Mouse (Mus musculus) hindbrain, embryonic 15.5 days (tissue): ENCODE measurements around the gene Fam71a. TPM values are rescaled to one million over a fixed set of nuclear protein-coding genes. Genes with fewer than 3 reads are reported as not detected.

Experiments used
- ATAC-seq: fragments of 200-750 bp; cut with Nextera tagmentation; 2 replicates; pipeline ENCODE4 v1.8.0; 2017; ENCODE audit warnings: low read depth, moderate number of reproducible peaks, moderate TSS enrichment; ENCODE audit not compliant: low FRiP score
- H3K27ac ChIP-seq: fragments of 300-500 bp; sonication (generic); replicated peaks from 2 replicates; pipeline ENCODE4 v1.5.1; 2015; ENCODE audit warnings: mild to moderate bottlenecking, inconsistent platforms
- H3K27me3 ChIP-seq: fragments of 300-500 bp; sonication (generic); 2 replicates; pipeline ENCODE4 v1.6.1; 2015; ENCODE audit warnings: control low read depth, inconsistent platforms
- H3K36me3 ChIP-seq: fragments of 300-500 bp; sonication (generic); 2 replicates; pipeline ENCODE4 v1.6.1; 2015; ENCODE audit warnings: control low read depth, inconsistent platforms
- H3K4me1 ChIP-seq: fragments of 300-500 bp; sonication (generic); replicated peaks from 2 replicates; pipeline ENCODE4 v1.6.1; 2015; ENCODE audit warnings: control low read depth, inconsistent platforms
- H3K4me2 ChIP-seq: fragments of 300-500 bp; sonication (generic); 2 replicates; pipeline ENCODE4 v1.6.1; 2015; ENCODE audit warnings: moderate library complexity, mild to moderate bottlenecking, inconsistent platforms
- H3K4me3 ChIP-seq: fragments of 300-500 bp; sonication (generic); 2 replicates; pipeline ENCODE4 v1.5.1; 2015; ENCODE audit warnings: mild to moderate bottlenecking, inconsistent platforms
- H3K9ac ChIP-seq: fragments of 300-500 bp; sonication (generic); 2 replicates; pipeline ENCODE4 v1.6.1; 2015; ENCODE audit warnings: inconsistent platforms
- H3K9me3 ChIP-seq: fragments of 300-500 bp; sonication (generic); 2 replicates; pipeline ENCODE4 v1.6.1; 2016; ENCODE audit warnings: control low read depth, inconsistent platforms
- WGBS: fragments of 180-500 bp; shearing (Covaris S2); methylation state at CpG from one replicate; pipeline ENCODE4 v1.1.7; 2015; 5-methylcytosine and 5-hydroxymethylcytosine counted together
- polyA plus RNA-seq: library from polyadenylated mRNA; unstranded; fragments of >200 nt; fragmentation: Nextera tagmentation; extraction: Ambion mirVana; gene quantifications from 2 replicates; pipeline ENCODE4 v1.2.1, GENCODE M21; 2015

The Fam71a gene
- polyA plus RNA-seq, 1 experiment from 2014 or later = not detected

DNA sequence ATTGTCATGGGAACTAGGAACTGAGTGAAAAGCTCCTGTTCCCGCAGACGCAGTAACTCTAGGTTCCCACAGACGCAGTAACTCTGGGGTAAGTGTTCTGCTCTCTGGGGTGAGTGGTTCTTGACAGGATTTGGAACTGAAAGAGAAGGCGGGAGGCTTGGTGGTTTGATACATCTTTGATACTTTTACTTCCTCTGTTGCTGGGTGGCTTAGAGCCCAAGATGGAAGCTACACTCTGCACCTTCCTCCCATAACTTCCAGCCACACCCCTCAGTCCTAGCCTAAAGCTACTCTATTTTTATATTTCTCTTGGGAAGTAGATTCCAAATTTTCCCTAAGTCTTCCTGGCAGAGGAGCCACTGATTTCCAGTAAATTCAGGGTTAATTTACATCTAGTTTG lies 26.2 kb downstream of the Fam71a start:
- no peak for ATAC-seq
- Histone ChIP-seq H3K9ac (no peak overlapping the region), H3K4me3 (no peak overlapping the region), H3K4me1 (no peaks in the 10 kb centered on the region), H3K4me2 (no peak overlapping the region), H3K27ac (no peak overlapping the region), H3K9me3 (no peaks in the 10 kb centered on the region), H3K27me3 (no peaks in the 10 kb centered on the region), H3K36me3 (no peaks in the 10 kb centered on the region)
- WGBS = 88% methylated on average over 4 of the region's 4 CpGs

DNA sequence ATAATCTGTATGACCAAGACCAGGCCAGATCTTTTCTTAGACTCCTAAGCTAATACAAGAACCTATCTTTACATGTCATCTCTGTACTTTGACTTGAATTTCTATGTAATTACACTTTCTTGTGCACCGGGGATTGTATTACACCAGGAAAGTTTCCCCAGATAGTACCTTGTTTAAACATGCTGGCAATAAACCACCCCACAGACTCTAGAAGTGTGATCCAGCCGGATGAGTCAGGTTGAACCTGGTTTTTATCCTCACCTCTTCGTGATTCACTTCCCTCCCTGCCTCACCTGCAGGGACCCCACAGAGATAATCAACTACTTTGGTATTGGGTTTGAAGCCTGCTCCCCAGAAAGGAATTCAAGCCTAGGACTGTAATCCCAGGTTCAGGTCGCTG lies 29.2 kb downstream of the Fam71a start:
- Histone ChIP-seq H3K27ac (no peak overlapping the region), H3K9ac (no peak overlapping the region), H3K4me2 (no peak overlapping the region), H3K4me3 (no peak overlapping the region), H3K36me3 (no peaks in the 10 kb centered on the region), H3K4me1 (no peaks in the 10 kb centered on the region), H3K27me3 (no peaks in the 10 kb centered on the region), H3K9me3 (no peaks in the 10 kb centered on the region)
- WGBS = 61% methylated on average over 4 of the region's 4 CpGs
- no peak for ATAC-seq

DNA sequence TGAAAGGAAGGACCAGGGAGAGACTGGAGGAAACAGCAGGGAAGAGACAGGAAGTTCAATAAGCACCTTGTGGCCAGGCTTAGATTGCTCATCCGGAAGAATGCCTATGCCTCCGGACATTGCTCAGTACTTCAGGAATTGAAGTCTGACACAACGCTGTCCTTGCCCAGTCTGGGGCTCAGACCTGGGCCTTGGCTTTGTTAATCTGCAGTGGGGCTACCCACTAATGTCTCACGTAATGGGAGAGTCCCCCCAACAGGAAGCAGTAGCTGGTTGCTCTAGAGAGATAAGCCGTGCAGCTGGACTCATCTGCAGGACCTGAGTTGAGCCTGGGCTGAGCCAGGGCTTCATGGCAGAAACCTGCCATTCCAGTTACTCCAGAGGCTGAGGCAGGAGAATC lies 31.7 kb downstream of the Fam71a start:
- Histone ChIP-seq H3K4me1 (no peaks in the 10 kb centered on the region), H3K27ac (no peak overlapping the region), H3K9ac (no peak overlapping the region), H3K27me3 (no peaks in the 10 kb centered on the region), H3K4me3 (no peak overlapping the region), H3K4me2 (no peak overlapping the region), H3K36me3 (no peaks in the 10 kb centered on the region), H3K9me3 (no peaks in the 10 kb centered on the region)
- WGBS = 76% methylated on average over 5 of the region's 5 CpGs
- no peak for ATAC-seq

DNA sequence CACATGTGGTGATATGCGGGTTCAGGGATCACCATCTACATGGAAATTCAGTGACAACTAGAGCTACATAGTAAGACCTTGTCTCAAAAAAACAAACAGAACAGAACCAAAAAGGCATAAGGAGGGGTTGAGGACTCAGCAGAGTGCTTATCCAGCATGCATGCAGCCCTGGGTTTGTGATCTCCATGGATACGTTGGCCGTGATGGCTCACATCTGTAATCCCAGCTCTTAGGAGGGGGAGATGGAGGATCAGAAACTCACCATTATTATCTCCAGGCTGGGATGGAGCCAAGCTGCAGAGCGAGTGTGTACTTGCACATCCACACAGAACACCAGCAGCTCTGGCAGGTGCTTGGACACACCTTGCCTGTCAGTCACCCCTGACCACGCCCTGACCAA lies 32.4 kb downstream of the Fam71a start:
- Histone ChIP-seq H3K4me2 (no peak overlapping the region), H3K36me3 (no peaks in the 10 kb centered on the region), H3K27ac (no peak overlapping the region), H3K9me3 (no peaks in the 10 kb centered on the region), H3K4me1 (no peaks in the 10 kb centered on the region), H3K27me3 (no peaks in the 10 kb centered on the region), H3K4me3 (no peak overlapping the region), H3K9ac (no peak overlapping the region)
- ATAC-seq = no peak
- WGBS = 78% methylated on average over 5 of the region's 5 CpGs

DNA sequence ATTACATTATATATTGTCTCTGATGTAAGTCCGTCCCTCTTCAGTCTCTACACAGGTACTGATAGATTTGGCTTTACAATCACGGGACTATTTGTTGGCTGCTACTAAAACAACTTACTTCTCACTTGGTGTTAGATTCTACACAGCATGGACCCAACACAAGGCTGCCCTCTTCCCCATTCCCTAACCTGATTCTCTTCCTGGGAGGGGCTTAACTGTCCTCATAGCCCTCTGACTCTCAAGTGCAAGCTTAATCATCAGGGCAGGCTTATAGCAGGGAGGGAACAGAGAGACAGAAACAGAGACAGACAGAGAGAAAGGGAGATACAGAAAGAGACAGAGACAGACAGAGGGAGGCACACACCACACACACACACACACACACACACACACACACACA lies 32.9 kb downstream of the Fam71a start:
- no peak for ATAC-seq
- Histone ChIP-seq H3K4me3 (no peak overlapping the region), H3K9ac (no peak overlapping the region), H3K27ac (no peak overlapping the region), H3K27me3 (no peaks in the 10 kb centered on the region), H3K9me3 (no peaks in the 10 kb centered on the region), H3K36me3 (no peaks in the 10 kb centered on the region), H3K4me2 (no peak overlapping the region), H3K4me1 (no peaks in the 10 kb centered on the region)
- 93% methylated on average over 2 of the region's 2 CpGs for WGBS

DNA sequence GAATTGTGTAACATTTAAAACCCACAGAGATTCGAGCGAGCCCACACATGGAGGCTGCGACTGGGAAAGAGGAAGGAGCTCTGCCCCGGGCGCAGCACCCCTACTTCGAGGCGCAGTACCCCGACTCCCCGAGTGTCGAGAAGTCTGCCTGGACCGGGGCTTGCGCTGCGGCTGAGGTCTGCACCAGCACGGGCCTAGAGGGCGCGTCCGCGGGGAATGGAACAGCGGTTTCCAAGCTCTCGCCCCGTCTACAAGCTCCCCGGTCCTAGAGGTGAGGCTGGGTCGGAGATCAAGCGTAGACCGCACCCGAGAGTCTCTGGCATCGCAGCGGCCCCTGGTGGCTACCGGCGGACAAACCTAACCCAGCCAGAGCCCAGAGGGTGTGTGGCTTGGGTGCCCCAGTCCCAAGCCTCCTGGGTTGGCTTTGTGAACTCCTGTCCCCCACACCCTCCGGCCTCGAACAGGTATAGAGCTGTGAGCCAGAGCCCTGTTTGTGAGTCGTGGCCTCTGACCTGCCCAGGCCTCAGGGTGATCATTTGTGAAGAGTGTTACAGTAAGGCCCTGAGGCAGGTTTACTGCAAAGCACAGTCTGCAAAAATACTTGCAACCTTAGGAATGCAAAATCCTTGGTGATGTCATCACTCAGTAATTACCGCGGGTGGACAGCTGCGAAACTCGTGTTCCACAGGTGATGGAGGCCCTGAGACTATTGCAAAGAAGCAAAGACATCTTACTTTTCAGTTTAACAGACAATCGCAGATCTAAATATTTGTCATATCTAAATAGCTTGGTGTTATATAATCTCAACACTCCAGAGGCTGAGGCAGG lies 38.6 kb downstream of the Fam71a start:
- Histone ChIP-seq H3K27me3 (peaks cover 4% of the 10 kb centered on the region; the same call in 1 of the 2 replicates), H3K27ac (no peak overlapping the region), H3K36me3 (no peaks in the 10 kb centered on the region), H3K4me1 (0 out of 2 replicates have a peak, but pooled peaks cover 5% of the 10 kb centered on the region), H3K9ac (no peak overlapping the region), H3K9me3 (no peaks in the 10 kb centered on the region), H3K4me3 (peak overlapping the region; percentile 24), H3K4me2 (peak overlapping the region; percentile 55)
- 16% methylated on average over 38 of the region's 38 CpGs for WGBS
- ATAC-seq = 0 out of 2 replicates have a peak, but pooled peaks have one; percentile 54

DNA sequence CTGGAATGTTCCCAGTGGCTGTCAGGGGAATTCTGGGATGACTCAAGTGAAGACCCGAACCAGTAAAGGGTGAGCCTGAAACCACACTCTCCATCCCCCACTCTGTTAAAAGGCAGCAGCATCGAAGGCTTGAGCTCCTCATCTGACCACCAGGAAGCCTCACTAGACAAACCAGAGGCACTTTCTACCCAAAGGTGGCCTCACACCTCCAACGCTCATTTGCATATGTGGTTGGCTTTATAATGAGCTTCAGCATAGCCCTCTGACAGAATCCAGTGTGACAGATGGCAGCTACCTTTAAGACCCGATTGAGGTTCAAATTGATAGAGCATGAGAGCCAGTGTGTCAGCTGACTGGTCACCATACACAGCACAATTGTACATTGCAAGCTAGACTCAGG lies 40.3 kb downstream of the Fam71a start:
- no peak overlapping the region for H3K27ac ChIP-seq
- no peaks in the 10 kb centered on the region for H3K9me3 ChIP-seq
- peaks cover 4% of the 10 kb centered on the region; the same call in 1 of the 2 replicates for H3K27me3 ChIP-seq
- WGBS = 57% methylated on average over 4 of the region's 4 CpGs
- H3K4me2 ChIP-seq = no peak overlapping the region
- H3K4me1 ChIP-seq = 0 out of 2 replicates have a peak, but pooled peaks cover 5% of the 10 kb centered on the region
- no peak overlapping the region for H3K9ac ChIP-seq
- H3K4me3 ChIP-seq = no peak overlapping the region
- no peak for ATAC-seq
- H3K36me3 ChIP-seq = no peaks in the 10 kb centered on the region

DNA sequence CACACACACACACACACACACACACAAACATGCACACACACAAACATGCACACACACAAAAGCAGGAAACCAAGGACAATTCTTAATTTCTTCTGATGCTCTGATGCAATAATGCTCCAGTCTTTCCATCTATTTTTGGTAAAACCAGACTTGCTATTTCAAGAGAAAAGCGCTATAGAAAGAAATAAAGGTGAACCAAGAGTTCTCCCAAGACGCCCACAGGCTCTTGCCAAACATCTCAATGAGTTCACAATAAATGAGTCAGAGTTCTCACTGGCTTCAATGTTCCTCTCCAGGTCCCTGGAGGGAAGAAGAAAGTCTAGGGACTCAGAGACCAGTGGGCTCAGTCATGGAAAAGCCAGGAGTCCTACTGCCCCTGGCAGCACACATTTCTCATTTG lies 40.9 kb downstream of the Fam71a start:
- H3K27me3 ChIP-seq = peaks cover 4% of the 10 kb centered on the region; the same call in 1 of the 2 replicates
- no peak for ATAC-seq
- H3K9me3 ChIP-seq = no peaks in the 10 kb centered on the region
- H3K4me1 ChIP-seq = 0 out of 2 replicates have a peak, but pooled peaks cover 5% of the 10 kb centered on the region
- no peaks in the 10 kb centered on the region for H3K36me3 ChIP-seq
- 85% methylated on average over 2 of the region's 2 CpGs for WGBS
- no peak overlapping the region for H3K4me2 ChIP-seq
- H3K27ac ChIP-seq = no peak overlapping the region
- H3K4me3 ChIP-seq = no peak overlapping the region
- no peak overlapping the region for H3K9ac ChIP-seq

DNA sequence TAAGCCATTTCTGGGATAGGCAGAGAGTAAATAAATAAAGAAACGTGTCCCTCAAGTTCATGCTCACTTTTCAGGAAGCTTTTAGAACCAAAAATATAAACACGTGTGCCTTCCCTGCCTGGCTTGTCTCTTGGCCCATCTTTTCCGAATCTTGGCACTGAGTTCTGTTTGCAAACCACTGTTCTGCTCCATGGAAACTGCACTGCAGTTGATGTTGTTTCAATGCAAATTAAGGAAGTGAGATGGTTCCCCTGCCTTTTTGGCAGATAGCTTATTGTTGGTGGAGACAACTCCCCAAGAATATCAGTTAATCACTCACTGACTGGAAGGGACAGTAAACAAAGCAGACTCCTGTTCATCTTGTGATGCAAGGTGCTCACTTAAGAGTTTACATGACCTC lies 41.9 kb downstream of the Fam71a start:
- H3K4me3 ChIP-seq = no peak overlapping the region
- no peak overlapping the region for H3K4me2 ChIP-seq
- H3K4me1 ChIP-seq = 0 out of 2 replicates have a peak, but pooled peaks cover 5% of the 10 kb centered on the region
- peaks cover 4% of the 10 kb centered on the region; the same call in 1 of the 2 replicates for H3K27me3 ChIP-seq
- no peak for ATAC-seq
- no peak overlapping the region for H3K9ac ChIP-seq
- H3K27ac ChIP-seq = no peak overlapping the region
- 46% methylated on average over 3 of the region's 3 CpGs for WGBS
- no peaks in the 10 kb centered on the region for H3K36me3 ChIP-seq
- no peaks in the 10 kb centered on the region for H3K9me3 ChIP-seq

DNA sequence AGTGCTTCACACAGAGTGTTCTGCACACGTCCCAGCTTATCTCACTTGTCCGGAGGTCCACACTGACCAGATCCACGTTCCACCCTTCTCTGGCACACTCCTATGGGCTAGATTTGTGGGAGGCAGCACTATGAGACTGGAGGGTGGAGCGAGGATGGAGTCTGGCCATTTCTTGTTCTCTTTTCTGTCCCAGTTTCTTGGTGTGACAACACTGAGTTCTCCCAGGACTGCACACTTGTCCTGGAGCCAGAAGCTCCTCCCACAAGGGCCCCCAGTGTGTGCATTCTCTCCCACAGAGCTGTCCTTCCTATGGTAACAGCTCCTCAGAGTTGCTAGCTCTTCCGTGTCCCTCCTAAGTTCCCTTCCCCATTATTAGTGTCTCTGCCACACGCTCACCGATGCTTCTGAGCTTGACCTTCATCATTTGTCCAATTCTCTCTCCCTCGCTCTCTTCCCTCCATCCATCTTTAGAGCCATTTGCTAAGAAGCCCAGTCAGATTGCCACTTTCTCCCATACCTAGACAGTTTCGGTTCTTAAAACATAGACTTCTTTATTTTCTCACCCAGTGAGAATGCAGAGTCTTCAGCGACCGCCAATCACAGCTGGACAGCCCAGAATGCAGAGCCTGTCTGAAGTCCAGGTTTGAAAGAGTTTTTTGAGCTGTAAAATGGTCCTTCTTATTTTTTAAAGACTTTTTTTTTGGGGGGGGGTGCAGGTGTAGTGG lies 48.9 kb downstream of the Fam71a start:
- no peaks in the 10 kb centered on the region for H3K36me3 ChIP-seq
- no peak overlapping the region for H3K27ac ChIP-seq
- ATAC-seq = peak; percentile 65; the same call in 1 of the 2 replicates
- H3K9me3 ChIP-seq = no peaks in the 10 kb centered on the region
- no peak overlapping the region for H3K4me2 ChIP-seq
- H3K27me3 ChIP-seq = no peaks in the 10 kb centered on the region
- H3K4me3 ChIP-seq = no peak overlapping the region
- H3K9ac ChIP-seq = no peak overlapping the region
- H3K4me1 ChIP-seq = no peaks in the 10 kb centered on the region
- 69% methylated on average over 11 of the region's 11 CpGs for WGBS

DNA sequence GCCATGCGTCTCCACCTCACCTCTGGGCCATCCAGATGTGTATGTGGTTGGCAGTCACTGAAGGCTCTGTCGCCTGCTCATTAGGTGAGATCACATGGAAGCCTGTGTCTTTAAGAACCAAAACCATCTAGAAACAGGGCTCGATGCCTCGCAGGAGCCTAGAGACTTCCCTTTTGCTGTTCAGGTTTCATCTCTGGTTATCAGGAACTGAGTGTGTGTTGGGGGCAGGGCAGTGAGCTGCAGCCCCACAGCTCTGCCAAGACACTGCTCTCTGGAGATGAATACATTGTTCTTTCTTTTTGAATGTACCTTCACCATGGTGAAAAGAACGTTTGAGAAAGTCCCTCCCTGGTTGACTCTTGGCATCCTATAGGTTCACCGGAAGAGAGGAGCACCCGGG lies 49.7 kb downstream of the Fam71a start:
- Histone ChIP-seq H3K9me3 (no peaks in the 10 kb centered on the region), H3K4me2 (no peak overlapping the region), H3K27me3 (no peaks in the 10 kb centered on the region), H3K27ac (no peak overlapping the region), H3K4me1 (no peaks in the 10 kb centered on the region), H3K9ac (no peak overlapping the region), H3K36me3 (no peaks in the 10 kb centered on the region), H3K4me3 (no peak overlapping the region)
- 80% methylated on average over 7 of the region's 7 CpGs for WGBS
- no peak for ATAC-seq
